Mouse (Mus musculus): ENCODE data around the gene Cxcr2. TPM values are rescaled to one million over a fixed set of nuclear protein-coding genes. Genes with fewer than 3 reads are reported as not detected.

The Cxcr2 gene
- 5.3 and 9.3 TPM in 2 replicates for total RNA-seq (2015)
- total RNA-seq (2017) = 9.5 and 10.7 TPM in 2 replicates

DNA sequence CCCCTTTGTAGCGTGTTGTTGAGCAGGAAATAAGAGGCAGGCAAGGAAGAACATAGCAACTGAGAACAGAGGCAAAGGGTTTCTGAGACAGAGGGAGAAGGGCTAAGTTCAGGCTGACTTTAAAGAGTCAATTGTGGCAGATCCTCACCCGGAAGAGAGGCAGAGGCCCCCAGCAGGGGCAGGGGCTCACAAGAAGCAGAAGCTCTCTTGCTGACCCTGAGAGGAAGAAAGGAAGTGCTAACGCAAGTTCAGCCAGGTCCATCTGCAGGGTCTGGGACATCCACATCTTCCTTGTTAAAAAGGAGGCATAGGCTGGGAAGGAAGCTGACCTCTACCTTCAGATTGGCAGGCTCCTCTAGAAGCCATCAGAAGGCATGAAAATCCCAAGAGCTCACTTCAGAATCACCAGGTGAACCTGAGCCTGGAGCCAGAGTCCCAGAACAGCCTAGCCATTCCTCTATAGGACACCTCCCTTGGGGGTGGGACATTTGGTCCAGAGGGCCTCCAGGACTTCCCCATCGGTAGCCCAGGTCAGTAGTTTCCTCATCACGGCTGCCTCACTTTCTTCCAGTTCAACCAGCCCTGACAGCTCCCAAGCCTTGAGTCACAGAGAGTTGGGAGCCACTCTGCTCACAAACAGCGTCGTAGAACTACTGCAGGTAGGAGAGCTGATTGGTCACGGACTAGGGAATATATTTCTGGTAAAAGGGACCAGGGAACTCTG lies at the start of gene Cxcr2:
Gene Cxcr2 (plus strand): TSS at position 529 of the 724 bp plus-strand sequence.
- no peak for ATAC-seq (replicated peaks; ENCODE audit: poor library complexity)

DNA sequence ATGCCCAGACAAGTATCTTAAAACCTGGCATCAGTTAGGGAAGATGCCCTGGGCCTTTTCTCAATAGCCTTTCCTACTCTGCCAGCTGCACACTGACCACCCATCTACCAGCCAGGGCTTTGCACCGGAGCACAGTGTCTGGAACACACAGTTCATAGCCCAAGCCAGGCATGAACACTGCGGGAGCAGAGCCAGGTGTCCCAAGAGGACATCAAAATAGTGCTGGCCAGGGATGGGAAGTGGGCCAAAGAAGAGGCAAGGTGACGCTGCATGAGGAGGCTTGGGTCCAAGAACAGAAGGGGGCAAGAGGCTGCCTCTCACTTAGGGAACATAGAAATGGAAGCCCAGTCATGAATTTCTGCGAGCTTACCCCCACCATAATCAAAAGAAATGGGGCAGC lies 48.1 kb upstream of the Cxcr2 start:
- no peak for ATAC-seq (replicated peaks; ENCODE audit: poor library complexity)

DNA sequence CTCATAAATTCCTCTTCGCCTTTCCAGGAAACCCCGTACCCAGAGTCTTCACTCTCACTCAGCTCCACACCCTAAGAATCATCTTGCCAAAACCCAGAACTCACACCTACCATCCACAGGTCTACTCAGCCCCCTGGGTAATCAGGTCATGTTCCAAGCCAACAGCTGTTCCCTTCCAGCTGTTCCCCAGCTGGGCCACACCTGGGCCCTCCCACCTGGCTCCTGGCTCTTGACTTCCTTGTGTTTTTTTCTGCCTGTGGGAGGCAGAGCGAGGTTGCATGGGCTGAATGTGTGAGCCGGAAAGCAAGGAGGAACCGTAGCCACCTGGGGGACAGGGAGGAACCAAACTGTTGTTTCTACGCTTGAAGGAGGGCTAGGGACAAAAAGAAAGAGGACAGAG lies 47.6 kb upstream of the Cxcr2 start:
- ATAC-seq (replicated peaks; ENCODE audit: poor library complexity) = no peak

DNA sequence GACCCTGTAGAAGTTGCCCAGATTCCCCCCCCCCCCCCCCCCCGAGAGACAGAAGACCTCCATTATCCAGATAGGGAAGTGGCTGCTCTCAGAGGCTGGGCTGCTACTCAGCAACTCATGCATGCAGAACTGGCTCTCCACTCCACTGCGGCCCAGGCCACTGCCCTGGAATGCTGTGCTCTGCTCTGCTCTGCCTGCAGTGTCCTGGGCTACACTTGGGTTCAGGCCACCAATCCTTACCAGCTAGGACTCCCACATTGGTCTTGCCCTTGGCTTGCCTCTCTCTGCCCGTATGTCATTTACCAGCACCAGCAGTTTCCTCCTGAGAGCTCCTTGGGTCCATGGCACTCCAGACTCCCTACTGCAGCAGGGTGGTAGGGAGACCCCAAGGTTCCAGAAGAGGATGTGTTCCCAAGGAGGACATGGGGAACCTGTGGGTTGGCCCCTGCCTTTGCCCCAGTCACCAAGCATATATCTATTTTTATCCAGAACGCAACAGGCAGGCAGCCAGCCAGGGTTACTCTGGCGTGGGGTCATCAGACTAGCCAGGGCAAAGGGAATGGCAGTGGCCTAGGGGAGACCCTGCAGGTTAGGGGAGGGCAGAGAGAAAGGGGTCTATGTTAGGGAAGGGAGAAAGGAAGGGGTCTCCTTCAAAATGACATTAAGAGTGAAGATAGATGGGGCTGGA lies 45.7 kb upstream of the Cxcr2 start:
- no peak for ATAC-seq (replicated peaks; ENCODE audit: poor library complexity)

DNA sequence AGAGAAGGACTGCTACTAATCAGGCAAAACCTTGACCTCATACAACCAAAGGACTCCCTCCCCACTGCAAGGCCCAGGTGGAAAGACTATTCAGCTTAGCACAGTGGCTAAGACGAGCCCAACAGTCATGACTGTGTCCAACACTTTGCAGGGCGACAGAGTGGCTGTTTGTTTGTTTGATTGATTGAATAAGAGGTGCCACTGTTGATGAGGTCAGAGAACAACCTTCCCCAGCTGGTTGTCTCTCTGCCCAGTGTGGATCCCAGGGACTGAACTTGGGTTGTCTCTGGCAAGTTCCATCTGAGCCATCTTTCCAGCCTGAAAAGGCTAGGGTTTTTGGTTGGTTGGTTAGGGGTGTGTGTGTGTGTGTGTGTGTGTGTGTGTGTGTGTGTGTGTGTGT lies 44.1 kb upstream of the Cxcr2 start:
- ATAC-seq (replicated peaks; ENCODE audit: poor library complexity) = no peak

DNA sequence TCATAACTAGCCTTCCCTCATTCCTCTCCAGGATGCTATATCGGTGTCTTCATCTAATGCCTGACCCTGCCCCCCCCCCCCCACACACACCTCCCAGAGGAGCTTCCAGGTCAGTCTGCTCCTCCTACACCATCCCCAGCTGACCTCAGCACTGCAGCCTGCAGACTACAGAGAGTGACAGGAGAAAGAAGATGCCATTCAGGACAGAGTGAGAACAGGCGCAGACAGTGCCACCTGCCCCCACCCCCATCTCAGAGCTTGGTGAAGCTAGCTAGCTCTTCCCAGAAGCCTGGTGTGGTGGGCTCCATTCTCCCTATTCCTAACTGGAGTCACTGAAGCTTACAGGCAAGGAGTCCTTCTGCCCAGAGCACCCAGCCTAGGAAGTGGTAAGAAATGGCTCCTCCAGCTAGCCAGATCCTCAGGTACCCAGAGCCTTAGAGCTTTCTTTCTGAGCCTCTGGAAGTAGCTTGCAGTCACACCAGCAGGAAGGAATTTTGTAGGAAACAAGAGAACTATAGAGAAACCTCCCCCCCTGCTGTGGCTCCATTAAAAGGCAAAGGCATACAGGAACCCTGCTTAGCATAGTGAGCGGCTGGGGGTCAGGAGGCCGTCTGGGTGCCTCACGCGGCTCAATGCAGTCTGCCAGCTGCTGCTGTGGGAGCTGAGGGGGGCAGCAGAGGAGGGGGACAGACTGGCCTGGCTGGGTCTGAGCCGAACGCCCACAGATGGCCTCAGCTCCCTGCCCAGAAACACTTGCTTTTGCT lies 42.7 kb upstream of the Cxcr2 start:
- ATAC-seq (replicated peaks; ENCODE audit: poor library complexity) = no peak

DNA sequence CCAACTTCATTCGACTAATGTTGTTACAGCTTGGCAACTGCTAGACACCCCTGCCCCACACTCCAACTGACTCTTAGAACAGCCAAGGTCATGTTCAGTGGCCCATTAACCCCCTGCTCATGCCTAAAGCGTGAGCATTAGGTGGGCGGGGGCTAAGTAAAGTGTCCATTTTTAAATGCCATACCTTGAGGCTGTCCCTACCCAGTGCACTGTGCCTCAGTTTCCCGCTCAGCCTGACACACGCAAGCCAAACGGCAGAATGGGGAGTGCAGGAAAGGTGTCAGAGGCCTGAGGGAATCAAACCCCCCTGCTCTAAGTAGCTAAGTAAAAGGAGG lies 42.1 kb upstream of the Cxcr2 start:
- no peak for ATAC-seq (replicated peaks; ENCODE audit: poor library complexity)

DNA sequence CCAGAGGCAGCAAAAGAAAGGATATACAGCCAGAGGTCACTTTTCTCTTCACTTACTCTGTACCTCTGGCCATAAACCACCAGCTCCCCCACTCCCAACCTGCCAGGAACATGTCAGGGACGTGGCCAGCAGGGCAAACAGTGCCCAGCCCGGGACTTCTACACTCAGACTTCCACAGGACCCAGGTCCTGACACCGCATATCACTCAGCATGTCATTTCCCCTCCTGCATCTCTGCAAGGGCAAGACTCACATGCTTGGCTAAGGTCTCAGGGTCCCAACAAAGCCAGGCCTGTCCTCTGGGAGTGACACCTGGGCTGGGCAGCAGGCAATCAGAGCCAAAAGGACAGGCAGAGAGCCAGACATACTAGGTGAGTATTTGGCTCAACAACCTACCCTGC lies 40.7 kb upstream of the Cxcr2 start:
- ATAC-seq (replicated peaks; ENCODE audit: poor library complexity) = no peak

DNA sequence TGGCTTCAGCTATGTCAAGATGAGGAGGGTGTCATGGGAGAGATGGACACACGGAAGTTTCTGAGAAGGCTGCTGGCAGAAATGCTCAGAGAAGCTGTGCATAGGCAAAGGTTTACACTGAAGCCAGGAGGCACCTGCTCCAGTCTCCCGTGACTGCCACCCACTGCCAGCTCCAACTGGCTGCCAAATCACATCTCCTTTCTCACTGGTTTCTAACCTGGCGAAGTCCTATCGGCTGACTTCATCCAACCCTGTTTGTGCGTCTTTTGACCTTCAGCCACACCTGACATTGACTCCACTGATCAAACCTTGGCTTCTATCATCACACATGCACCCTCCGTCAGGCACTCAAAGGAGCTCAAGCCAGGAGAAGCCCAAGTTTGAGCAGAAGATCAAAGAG lies 35.9 kb upstream of the Cxcr2 start:
- no peak for ATAC-seq (replicated peaks; ENCODE audit: poor library complexity)

DNA sequence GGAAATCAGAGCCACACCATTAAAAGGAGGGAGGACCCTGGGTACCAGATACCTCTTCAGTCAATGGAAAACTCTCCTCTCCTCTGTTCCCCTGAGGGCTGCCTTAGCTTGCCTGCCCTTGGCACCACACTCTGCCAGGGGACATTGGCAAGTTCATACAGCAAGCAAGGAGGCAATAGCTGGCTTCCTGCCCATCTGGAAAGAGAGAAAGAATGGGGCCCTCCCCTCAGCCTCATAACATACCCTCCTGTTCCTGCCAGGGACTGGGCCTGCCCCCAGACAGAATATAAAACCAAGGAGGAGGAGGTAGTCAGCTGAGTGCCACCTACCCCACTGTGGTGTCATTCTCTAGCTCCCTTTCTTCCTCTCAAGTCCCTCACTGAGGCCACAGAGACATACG lies 34.7 kb upstream of the Cxcr2 start:
- no peak for ATAC-seq (replicated peaks; ENCODE audit: poor library complexity)

DNA sequence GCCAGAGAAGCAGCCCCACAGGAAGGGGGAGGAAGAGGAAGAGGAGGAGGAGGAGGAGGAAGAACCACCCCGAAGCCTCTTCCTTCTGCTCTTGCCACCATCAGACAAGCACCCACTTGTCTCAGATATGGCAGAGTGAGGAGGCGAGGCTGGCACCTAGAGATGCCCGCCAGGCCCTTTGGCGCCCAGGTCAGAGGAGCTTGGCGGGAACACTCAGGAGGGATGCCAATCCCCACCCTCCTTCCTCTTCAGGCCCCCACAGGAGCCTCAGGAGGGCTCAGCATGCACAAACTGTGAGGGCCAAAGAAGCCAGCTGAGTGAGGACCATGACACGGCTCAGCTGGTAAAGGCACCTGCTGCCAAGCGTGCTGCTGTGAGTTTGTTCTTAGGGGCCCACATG lies 32.7 kb upstream of the Cxcr2 start:
- no peak for ATAC-seq (replicated peaks; ENCODE audit: poor library complexity)

DNA sequence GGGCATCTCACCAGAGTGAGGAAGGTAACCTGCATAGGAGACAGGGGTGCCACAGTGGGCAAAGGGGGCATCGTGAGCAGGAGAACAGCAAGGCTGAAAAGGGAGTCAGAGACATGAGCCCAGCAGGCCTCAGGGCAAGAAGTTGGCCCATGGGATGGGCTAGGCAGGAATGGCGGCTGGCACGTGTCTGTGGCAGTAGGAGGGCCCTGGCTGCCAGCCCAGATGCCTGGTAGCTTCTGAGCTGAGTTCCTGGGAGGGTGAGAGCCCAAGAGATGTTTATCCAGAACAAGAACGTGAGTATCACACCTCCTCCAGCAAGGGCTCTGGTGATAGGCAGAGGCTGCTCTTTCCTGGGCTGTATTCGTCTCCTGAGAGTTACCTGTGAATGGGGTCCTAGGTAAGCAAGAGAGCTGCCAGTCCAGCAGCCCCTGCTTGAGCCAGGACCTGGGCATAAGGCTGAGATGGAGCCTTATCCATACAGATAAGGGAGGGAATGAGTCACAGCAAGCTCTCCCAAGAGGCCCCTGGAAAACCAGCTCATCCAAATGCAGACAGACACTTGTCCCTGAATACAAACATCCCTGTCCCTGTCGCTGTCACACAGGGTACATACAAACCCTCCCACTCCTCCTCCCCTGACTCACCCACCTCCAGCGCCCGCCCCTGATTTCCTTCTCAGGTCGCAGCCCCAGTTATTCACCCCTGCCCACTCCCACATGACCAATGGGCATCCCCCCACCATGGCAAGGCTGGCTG lies 31.8 kb upstream of the Cxcr2 start:
- ATAC-seq (replicated peaks; ENCODE audit: poor library complexity) = peak; percentile 32

DNA sequence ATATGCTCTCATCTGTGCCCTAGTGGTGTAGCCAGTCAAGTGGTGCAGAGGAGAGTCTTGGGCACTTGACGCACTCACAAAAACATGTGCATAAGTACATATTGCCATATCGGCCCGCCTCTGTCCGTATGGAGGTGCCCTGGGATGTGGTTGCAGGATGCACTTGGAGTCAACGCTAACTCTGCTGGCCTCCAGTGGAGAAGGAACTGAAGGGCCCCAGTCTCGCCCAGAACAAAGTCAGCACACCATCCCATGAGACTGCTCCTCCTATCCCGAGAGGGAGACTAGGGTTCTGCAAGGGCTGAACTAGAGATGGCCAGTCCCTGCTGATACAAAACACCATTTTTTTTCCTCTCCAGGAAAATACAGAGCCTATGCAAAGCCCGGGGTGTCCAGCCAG lies 30.6 kb upstream of the Cxcr2 start:
- no peak for ATAC-seq (replicated peaks; ENCODE audit: poor library complexity)

DNA sequence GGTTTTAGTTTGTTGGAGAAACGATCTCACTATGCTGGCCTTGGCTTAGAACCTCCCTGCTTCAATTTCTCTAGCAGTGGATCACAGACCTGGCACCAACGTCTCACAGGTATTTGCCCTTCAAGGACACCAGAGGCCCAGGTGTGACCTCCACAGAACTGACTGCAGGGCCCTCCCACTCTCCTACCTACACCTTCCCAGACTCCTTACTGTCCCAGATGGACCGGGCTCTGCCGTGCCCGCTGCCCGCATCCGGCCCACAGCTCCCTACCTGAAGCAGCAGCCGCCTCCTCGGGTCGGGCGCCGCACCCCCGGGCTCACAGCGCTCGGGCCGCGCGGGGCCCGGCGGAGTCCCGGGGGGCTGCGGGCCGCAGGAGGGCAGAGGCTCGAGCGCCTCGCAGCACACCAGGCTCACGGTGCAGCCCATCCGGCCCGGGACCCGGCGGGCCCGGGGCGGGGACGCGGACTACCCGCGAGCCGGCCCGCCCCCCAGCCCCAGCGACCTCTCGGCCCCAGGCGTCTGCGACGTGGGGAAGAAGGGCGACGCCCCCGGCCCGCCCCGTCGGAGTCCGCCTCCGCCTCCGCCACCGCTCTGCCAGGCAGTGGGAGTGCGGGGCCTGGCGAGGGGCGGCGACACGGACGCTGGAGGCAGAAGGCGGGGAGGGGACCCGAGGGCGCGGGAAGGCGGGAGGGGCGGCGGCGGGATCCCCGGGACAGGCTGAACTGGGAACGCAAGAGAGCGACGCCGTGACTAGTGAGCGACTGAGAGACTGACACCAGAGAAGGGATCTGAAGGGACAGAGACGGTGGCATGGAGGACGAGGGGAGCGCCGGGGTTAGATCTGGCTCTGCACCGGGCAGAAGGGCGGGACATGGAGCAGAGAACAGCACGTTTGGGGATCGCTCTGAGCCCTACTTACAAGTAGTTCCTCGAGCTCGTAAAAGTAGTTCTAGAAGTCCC lies 29.5 kb upstream of the Cxcr2 start, which contains the start of gene Tns1:
Gene Tns1 (minus strand): TSS at position 429 of the 961 bp plus-strand sequence.
- ATAC-seq (replicated peaks; ENCODE audit: poor library complexity) = peak; percentile 45

DNA sequence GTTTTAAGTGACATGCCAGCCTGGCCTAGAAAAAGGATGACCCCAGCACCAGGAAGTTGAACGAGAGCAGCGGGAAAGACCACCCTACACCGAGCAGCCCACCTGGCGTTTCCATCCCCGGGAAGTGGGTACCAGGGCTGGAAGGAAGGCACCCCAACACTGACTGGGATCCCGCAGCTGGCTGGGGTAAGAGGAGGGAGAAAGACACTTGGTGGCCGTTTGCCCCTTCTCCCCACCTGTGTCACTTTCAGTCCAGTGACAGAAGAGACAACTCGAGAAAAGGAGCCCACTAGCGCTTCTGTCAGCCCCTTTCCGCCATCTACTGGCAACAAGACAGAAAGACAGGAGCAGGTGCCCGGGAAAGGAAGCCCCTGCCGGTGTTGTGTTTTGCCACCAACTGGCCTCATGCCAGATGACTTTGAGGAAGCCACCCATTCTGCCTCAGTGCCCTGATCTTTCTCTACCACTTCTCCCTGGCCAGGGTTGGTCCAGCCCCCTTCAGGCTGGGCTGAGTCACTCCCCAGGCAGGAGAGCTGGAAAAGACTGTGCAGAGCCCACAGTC lies 28.7 kb upstream of the Cxcr2 start, which contains the start of gene Rufy4:
Gene Rufy4 (plus strand): TSS at position 551 of the 562 bp plus-strand sequence.
- peak; percentile 79 for ATAC-seq (replicated peaks; ENCODE audit: poor library complexity)

DNA sequence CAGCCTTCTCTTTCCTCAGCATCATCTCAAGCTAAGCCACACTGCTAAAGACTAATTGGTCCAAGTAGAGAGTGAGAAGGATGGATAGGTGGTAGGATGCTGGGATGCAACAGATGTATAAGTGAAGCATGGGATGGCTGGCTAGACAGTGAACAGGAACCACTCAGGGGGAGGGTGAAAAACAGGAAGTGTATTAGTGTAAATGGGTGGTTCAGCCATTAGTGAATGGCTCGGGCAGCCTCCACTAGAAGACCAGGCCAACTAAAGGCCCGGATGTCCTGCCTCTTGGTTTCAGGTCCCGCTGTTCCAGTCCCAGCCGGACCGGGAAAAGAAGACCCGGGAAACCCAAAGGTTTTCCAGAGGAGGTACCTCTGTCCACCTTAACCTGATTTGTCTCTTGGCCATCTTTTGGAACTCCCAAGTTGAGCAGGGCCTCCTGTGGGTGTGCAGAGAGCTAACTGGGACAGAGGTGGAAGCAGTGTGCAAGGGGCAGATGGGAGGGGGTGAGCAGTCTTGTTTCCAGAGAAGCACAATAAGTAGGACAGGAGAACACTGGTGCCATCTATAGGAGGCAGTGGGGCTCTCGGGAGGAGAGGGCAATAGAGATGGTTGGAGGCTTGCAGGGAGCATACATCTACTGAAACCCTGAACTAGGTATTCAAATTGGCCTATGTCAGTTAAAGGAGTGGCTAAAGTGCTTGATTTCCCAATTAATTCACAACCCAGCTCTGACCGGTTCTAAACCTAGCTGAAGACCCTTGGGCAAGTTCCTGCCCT lies 22.7 kb upstream of the Cxcr2 start:
- ATAC-seq (replicated peaks; ENCODE audit: poor library complexity) = peak; percentile 26

DNA sequence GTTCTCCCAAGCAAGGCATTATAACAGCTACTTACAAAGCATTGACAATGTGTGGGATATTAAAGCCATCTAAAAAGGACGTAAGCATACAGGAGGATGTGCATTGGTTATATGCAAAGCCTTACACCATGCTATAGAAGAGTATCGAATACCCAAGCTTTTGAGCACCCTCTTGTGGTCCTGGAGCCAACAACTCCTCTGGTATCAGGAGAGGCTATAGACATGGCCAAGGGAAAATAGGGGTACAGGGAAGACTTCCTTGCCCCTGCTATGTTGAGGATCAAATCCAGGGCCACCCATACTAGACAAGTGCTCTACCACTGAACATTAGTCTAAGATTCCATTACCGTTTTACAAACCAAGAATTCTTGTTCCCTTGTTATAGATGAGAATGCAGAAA lies 21.8 kb upstream of the Cxcr2 start:
- 0 out of 2 replicates have a peak, but pooled peaks have one; percentile 19 for ATAC-seq (replicated peaks; ENCODE audit: poor library complexity)

DNA sequence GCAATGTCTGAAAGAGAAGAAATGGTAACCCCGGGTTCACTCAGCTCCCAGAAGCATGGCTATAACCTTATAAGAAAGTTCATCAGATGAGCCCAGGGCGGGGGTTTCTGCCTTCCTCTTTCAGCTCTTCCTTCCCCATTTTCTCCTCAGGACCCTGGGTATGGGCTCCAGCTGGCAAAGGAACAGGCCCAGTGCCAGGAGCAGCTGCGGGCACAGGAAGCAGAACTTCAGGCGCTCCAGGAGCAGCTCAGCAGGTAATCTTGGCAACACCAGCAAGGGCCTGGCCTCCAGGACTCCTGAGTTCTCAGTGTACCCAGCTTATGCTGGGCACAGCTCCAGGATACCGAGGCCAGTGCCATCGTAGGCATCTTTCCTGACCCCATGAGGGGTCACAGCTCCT lies 19.8 kb upstream of the Cxcr2 start:
- ATAC-seq (replicated peaks; ENCODE audit: poor library complexity) = peak; percentile 58
